In genomic region chr9:63465561-63465960, GRCm38 (mm10) we compare ENCODE assay signal across 17 mouse cellular contexts.
"Had no signal": no experiment of that assay in that cellular context is flagged by ENCODE, and none has a peak within 500 bp of the region (broad histone marks: within the 10 kb centered on the region; RNA-seq: fewer than 3 reads in every experiment).

No protein-coding gene starts in this region.

- H3K36me3 ChIP-seq: kidney, embryonic 15.5 days; limb, embryonic 10.5 days; liver, embryonic 15.5 days; midbrain, embryonic 10.5 days; neural tube, embryonic 15.5 days had no signal

- H3K27ac ChIP-seq: kidney, embryonic 15.5 days; left cerebral cortex, adult 2 months; limb, embryonic 10.5 days; liver, embryonic 15.5 days; midbrain, embryonic 10.5 days; neural tube, embryonic 15.5 days had no signal

- H3K4me2 ChIP-seq: kidney, embryonic 15.5 days; liver, embryonic 11.5 days; liver, embryonic 15.5 days; neural tube, embryonic 15.5 days had no signal

- H3K27me3 ChIP-seq: kidney, embryonic 15.5 days; liver, embryonic 15.5 days; neural tube, embryonic 15.5 days had no signal

- DNase-seq: kidney, adult 2 months; kidney, postnatal 14 days; lung, adult 2 months; midbrain, embryonic 14.5 days; right cerebral cortex, adult 18-20 months; right cerebral cortex, postnatal 25 days; thymus, postnatal 36 days had no signal

- H3K9ac ChIP-seq: kidney, embryonic 15.5 days; liver, embryonic 15.5 days; neural tube, embryonic 15.5 days had no signal

- H3K4me1 ChIP-seq: kidney, embryonic 15.5 days; liver, embryonic 15.5 days; neural tube, embryonic 15.5 days had no signal

- H3K9me3 ChIP-seq: kidney, embryonic 15.5 days; limb, embryonic 10.5 days; liver, embryonic 15.5 days; neural tube, embryonic 15.5 days had no signal

- H3K4me3 ChIP-seq: kidney, embryonic 15.5 days; left cerebral cortex, adult 2 months; limb, embryonic 10.5 days; liver, embryonic 15.5 days; midbrain, embryonic 10.5 days; myocyte; neural tube, embryonic 15.5 days had no signal

- ATAC-seq: inflammation-experienced regulatory T-cells, adult 6 months; lung, postnatal 0 days had no signal
